Mouse (Mus musculus) liver, embryonic 14.5 days (tissue): ENCODE measurements around the gene Atxn1. TPM values are rescaled to one million over a fixed set of nuclear protein-coding genes. Genes with fewer than 3 reads are reported as not detected.

ENCODE experiments used
- ATAC-seq: fragments of 200-750 bp; cut with Nextera tagmentation; 2 replicates; pipeline ENCODE4 v1.8.0; 2017; ENCODE audit warnings: moderate number of reproducible peaks, mild to moderate bottlenecking, moderate library complexity; ENCODE audit not compliant: insufficient read depth
- DNase-seq, 3 experiments: peaks; one replicate each; pipeline ENCODE4 v3.0.0-alpha.2; 2012 to 2013; ENCODE audit warnings: low read depth in 3 of 3, low spot score in 3 of 3
- H3K27ac ChIP-seq: fragments of 300-500 bp; sonication (generic); 2 replicates; pipeline ENCODE4 v1.5.1; 2014; ENCODE audit warnings: moderate library complexity, mild to moderate bottlenecking, control low read depth, inconsistent platforms
- H3K27me3 ChIP-seq: fragments of 300-500 bp; sonication (generic); 2 replicates; pipeline ENCODE4 v1.6.1; 2014; ENCODE audit warnings: mild to moderate bottlenecking, low read length, moderate library complexity; ENCODE audit not compliant: control insufficient read depth, insufficient read depth
- H3K36me3 ChIP-seq: fragments of 300-500 bp; sonication (generic); replicated peaks from 2 replicates; pipeline ENCODE4 v1.6.1; 2014; ENCODE audit warnings: low read depth; ENCODE audit not compliant: control insufficient read depth, insufficient read depth
- H3K4me1 ChIP-seq, 2 experiments: fragments of 200-500 bp in 1 of 2; fragments of 300-500 bp in 1 of 2; sonication (generic) in 1 of 2; replicated peaks; 2 replicates each; pipeline ENCODE4 v1.6.1; 2012 to 2014; ENCODE audit warnings: antibody characterized with exemption in 1 of 2, inconsistent platforms in 1 of 2, low read length in 1 of 2; ENCODE audit not compliant: control insufficient read depth in 2 of 2, insufficient read depth in 2 of 2
- H3K4me2 ChIP-seq: fragments of 300-500 bp; sonication (generic); 2 replicates; pipeline ENCODE4 v1.6.1; 2014; ENCODE audit warnings: low read depth, mild to moderate bottlenecking, control low read depth, moderate library complexity
- H3K4me3 ChIP-seq, 2 experiments: fragments of 200-500 bp in 1 of 2; fragments of 300-500 bp in 1 of 2; sonication (generic) in 1 of 2; 2 replicates each; pipeline ENCODE4 v1.5.1; 2012 to 2014; ENCODE audit warnings: low read depth in 2 of 2, low read length in 2 of 2, mild to moderate bottlenecking in 2 of 2, control low read depth in 1 of 2, inconsistent platforms in 1 of 2, moderate library complexity in 1 of 2; ENCODE audit not compliant: insufficient read depth in 1 of 2
- H3K9ac ChIP-seq: fragments of 300-500 bp; sonication (generic); replicated peaks from 2 replicates; pipeline ENCODE4 v1.6.1; 2014; ENCODE audit warnings: mild to moderate bottlenecking, control low read depth, moderate library complexity
- H3K9me3 ChIP-seq: fragments of 300-500 bp; sonication (generic); 2 replicates; pipeline ENCODE4 v1.6.1; 2016; ENCODE audit warnings: low read length, mixed read lengths; ENCODE audit not compliant: control insufficient read depth
- CTCF ChIP-seq: IDR thresholded peaks from 2 replicates; pipeline ENCODE4 v1.5.1; 2016; ENCODE audit warnings: antibody characterized with exemption, low read depth, control low read depth
- EP300 ChIP-seq: IDR thresholded peaks from 2 replicates; pipeline ENCODE4 v1.6.1; 2016; ENCODE audit warnings: antibody characterized with exemption, low read depth
- WGBS: fragments of 180-500 bp; shearing (Covaris S2); extraction: QIAGEN DNeasy Blood & Tissue Kit; methylation state at CpG from one replicate; pipeline ENCODE4 v1.1.7; 2014; ENCODE audit not compliant: insufficient replicate concordance; 5-methylcytosine and 5-hydroxymethylcytosine counted together
- polyA plus RNA-seq, 2 experiments: library from polyadenylated mRNA; depleted of rRNA in 1 of 2; stranded (reverse) in 1 of 2; unstranded in 1 of 2; fragments of >200 nt; fragmentation: Nextera tagmentation in 1 of 2; extraction: Ambion mirVana in 1 of 2; gene quantifications; 2 replicates each; pipeline versions ENCODE4 v1.2.1 to v1.2.3; 2012 to 2014

The Atxn1 gene
- polyA plus RNA-seq, 2 experiments = 1.0 to 1.2 TPM

DNA sequence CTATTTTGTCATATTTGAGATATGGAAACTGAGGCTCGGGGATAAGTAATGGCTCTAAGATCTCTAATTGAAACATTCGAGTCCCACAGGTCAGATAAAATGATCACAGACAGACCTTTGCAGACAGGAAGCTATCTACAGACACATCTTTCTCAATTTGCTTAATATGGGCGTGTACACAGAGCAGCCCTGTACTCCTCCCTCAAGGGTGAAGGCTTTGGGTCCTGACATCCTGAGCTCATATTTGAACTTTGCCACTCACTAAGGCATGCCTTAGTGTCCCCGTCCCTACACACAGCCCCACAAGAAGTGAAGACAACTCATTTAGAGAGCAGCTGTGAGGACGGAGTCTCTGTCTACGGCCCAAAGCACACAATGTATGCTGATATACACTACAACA lies 70.6 kb downstream of the Atxn1 start:
- Histone ChIP-seq H3K36me3 (no peaks in the 10 kb centered on the region), H3K27ac (no peak overlapping the region), H3K9me3 (no peaks in the 10 kb centered on the region), H3K27me3 (no peaks in the 10 kb centered on the region), H3K9ac (no peak overlapping the region), H3K4me2 (no peak overlapping the region), H3K4me3 (no peak overlapping the region), H3K4me1 (peaks cover 4 to 7% of the 10 kb centered on the region in 2 experiments; a peak in 3 of 4 replicates)
- no peak for TF ChIP-seq EP300
- ATAC-seq (peak; percentile 57; the same call in 1 of the 2 replicates), DNase-seq (no peak)
- 43% methylated on average over 6 of the region's 6 CpGs for WGBS

DNA sequence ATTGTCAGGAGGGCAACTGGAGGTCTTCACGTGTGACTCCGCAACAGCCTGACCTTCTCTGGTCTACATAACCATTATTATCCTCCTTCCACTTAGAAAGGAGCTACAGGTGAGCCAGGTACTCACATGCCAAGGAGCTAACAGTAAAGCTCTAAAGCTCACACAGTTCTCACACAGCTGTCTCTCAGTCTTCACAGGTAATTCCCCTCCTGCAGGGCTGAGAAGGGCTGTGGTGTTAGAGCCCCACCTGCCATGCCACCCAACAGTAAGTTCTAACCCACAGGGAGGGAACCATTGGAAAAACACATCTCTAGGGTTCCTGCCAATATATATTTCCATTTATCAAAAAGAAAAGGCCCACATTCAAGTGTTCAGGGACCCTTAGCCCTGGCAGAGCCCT lies 73.7 kb downstream of the Atxn1 start:
- Histone ChIP-seq H3K36me3 (no peaks in the 10 kb centered on the region), H3K9ac (no peak overlapping the region), H3K4me2 (no peak overlapping the region), H3K4me1 (peaks cover 4 to 7% of the 10 kb centered on the region in 2 experiments; a peak in 3 of 4 replicates), H3K27me3 (no peaks in the 10 kb centered on the region), H3K27ac (no peak overlapping the region), H3K9me3 (no peaks in the 10 kb centered on the region), H3K4me3 (no peak overlapping the region)
- DNase-seq (no peak), ATAC-seq (no peak)
- 77% methylated on average over 2 of the region's 2 CpGs for WGBS
- no peak for TF ChIP-seq EP300
- TF ChIP-seq CTCF = no peak

DNA sequence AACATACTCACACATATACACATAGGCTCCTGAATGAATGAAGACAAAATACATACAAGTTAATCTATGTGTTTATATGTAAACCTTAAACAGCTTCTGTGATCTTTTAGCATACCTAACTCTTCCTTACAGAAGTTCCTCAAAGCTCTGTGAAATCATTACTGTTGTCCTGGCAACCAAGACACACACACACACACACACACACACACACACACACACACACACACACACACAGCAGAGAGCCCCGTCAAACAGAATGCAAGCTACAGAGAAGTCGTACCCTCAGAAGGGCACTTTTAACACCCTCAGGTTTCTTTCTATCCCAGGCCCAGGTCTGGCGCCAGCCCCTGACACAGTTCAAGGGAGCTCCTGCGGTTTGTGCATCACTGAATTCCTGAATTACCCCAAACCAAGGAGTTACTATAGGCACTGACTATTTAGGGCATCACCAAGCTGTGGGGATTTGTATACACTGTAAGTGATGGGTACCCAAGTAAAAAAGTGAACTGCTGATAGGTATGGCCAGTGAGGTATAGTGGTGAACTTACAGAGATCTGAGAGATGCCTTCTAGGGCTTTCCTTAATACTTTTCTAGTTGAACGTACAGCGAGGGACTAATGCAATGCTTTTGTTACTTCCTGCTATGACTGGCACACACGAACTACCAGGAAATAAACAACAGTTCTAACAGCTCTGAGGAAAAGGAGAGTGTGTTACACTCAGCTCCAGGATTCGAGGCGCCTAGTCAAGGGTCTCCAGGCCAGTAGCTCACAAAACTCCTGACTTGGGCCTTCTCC lies 75.7 kb downstream of the Atxn1 start:
- H3K9me3 ChIP-seq = no peaks in the 10 kb centered on the region
- DNase-seq = no peak
- H3K27me3 ChIP-seq = no peaks in the 10 kb centered on the region
- H3K4me3 ChIP-seq = no peak overlapping the region
- TF ChIP-seq CTCF = no peak
- no peak for TF ChIP-seq EP300
- H3K4me2 ChIP-seq = no peak overlapping the region
- ATAC-seq = no peak
- no peak overlapping the region for H3K27ac ChIP-seq
- 56% methylated on average over 9 of the region's 9 CpGs for WGBS
- H3K9ac ChIP-seq = no peak overlapping the region
- H3K36me3 ChIP-seq = no peaks in the 10 kb centered on the region
- H3K4me1 ChIP-seq = peaks cover under 1% of the 10 kb centered on the region in 2 experiments; a peak in 3 of 4 replicates

DNA sequence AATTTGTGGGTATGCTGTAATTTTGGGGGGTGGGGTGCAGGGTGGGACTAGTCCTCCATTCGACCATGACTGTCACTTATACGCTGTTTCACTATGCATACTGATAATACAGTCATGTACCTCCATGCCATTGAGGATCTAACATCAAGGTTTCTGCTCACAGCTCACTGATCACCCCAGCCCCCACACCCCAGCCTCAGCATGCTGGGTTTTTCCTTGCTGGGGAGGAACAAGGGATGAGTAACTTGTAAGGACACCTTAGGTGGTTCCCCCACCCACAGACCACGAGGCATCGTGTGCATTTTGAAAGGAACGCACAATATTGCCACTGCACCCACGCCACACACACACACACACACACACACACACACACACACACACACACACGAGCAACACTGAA lies 79.9 kb downstream of the Atxn1 start:
- Histone ChIP-seq H3K36me3 (no peaks in the 10 kb centered on the region), H3K27ac (no peak overlapping the region), H3K9ac (no peak overlapping the region), H3K9me3 (no peaks in the 10 kb centered on the region), H3K27me3 (no peaks in the 10 kb centered on the region), H3K4me2 (no peak overlapping the region), H3K4me3 (no peak overlapping the region), H3K4me1 (no peaks in the 10 kb centered on the region)
- no peak for DNase-seq
- no peak for TF ChIP-seq CTCF
- no peak for TF ChIP-seq EP300
- WGBS = 57% methylated on average over 7 of the region's 7 CpGs
- no peak for ATAC-seq

- ATAC-seq = no peak
- H3K27ac ChIP-seq = no peak overlapping the region
- no peaks in the 10 kb centered on the region for H3K27me3 ChIP-seq
- no peaks in the 10 kb centered on the region for H3K36me3 ChIP-seq
- H3K4me1 ChIP-seq = no peaks in the 10 kb centered on the region
- H3K4me2 ChIP-seq = no peak overlapping the region
- H3K9me3 ChIP-seq = no peaks in the 10 kb centered on the region
- no peak overlapping the region for H3K9ac ChIP-seq
- no peak for DNase-seq
- no peak for TF ChIP-seq CTCF
- TF ChIP-seq EP300 = no peak
- no peak overlapping the region for H3K4me3 ChIP-seq
- 66% methylated on average over 10 of the region's 10 CpGs for WGBS
Observed at GRCm38 (mm10) chr13:45883791-45884238, 81.0 kb downstream of the Atxn1 start.
